Mouse (Mus musculus): ENCODE measurements at regions not wholly inside any gene's neighbourhood (a gene's known extent, or its start where the extent isn't known, plus 50 kb on each side); places are given as distances from the start of the nearest gene placed in this dataset.

DNA sequence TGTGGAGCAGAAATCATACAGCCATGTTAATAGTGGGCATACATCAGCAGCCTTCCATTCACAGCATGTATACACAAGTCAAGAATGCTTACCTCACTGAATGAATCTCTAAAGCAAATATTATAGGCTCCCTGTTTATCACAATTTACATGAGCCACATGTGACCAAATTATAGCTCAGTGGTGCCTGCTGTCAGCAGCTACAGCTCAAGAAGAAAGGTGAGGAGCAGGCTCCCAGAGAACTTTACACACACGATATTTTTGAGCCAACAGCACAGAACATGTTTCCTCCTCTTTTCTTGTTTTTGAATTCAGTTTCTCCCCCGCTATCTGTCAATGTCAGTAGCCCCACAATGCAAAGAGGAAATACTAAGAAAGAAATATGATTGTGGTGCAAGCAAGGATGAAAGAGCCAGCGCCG is 1605.4 kb downstream of the 4930444P10Rik start:
- no peaks in the 10 kb centered on the region for H3K36me3 ChIP-seq
- H3K27me3 ChIP-seq, result no peaks in the 10 kb centered on the region
- no peak overlapping the region for H3K4me3 ChIP-seq (replicated peaks)
- H3K4me2 ChIP-seq, result no peak overlapping the region
- no peak overlapping the region for H3K27ac ChIP-seq
- no peak overlapping the region for H3K9ac ChIP-seq
- no peak for ATAC-seq (replicated peaks; ENCODE audit: low FRiP score)
- H3K9me3 ChIP-seq (replicated peaks), result no peaks in the 10 kb centered on the region
- peaks cover 6% of the 10 kb centered on the region; the same call in 1 of the 2 replicates for H3K4me1 ChIP-seq
- 11% methylated on average over 4 of the region's 4 CpGs for WGBS

DNA sequence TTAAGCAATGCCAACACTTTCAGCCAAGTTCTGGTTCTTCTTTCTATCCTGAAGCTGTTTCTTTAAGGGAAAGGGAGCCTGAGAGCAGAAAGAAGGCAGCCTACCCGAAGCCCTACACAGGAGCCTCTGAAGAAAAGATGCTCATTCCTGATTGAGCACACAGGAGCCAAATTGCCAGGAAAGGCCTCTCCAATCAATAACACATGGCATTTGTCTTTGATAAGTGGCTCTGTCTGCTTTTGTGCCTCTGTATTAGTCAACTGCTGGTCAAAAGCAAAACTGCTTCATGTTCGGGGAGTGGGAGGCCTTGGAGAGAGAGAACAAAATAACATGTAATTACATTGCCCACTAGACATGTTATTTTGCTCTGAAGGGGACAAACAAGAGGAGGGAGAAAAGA is 1607.4 kb downstream of the 4930444P10Rik start:
- no peak for ATAC-seq (replicated peaks; ENCODE audit: low FRiP score)
- 58% methylated on average over 2 of the region's 2 CpGs for WGBS
- Histone ChIP-seq H3K36me3 (no peaks in the 10 kb centered on the region), H3K9ac (no peak overlapping the region), H3K4me2 (no peak overlapping the region), H3K4me1 (peaks cover 6% of the 10 kb centered on the region; the same call in 1 of the 2 replicates), H3K27me3 (no peaks in the 10 kb centered on the region), H3K4me3 (replicated peaks) (no peak overlapping the region), H3K27ac (no peak overlapping the region), H3K9me3 (replicated peaks) (no peaks in the 10 kb centered on the region)

DNA sequence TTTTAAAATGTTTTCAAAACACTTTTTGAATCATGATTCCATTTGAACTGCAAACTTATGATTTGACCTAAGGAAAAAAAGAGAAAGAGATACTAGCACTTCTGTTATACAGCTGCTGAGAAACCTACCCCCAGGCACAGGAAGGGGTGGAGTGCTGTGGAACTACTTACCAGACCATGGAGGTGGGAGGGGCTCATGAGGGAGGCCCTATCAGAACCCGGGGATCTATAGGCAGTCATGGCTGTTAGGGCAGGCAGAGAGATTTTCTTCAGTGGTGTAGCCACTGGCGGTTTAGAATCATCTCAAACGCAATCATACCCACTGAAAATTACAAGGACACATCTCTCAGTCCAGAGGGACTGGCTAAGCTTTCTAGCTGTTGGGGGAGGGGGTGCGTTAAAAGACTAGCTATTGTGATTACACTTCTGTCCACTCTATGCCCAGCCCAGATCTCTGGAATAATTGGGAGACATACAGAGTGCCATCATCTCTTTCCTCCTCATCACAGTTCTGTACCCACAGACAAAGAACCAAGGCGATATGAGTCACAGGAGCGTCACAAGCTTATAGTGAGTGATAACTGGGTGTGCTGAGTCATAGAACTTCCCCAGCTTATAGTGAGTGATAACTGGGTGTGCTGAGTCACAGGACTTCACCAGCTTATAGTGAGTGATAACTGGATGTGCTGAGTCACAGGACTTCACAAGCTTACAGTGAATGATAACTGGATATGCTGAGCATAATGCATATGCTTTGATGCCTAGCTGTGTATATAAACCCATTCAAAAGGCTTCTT is 1608.8 kb downstream of the 4930444P10Rik start:
- Histone ChIP-seq H3K36me3 (no peaks in the 10 kb centered on the region), H3K4me1 (peaks cover 6% of the 10 kb centered on the region; the same call in 1 of the 2 replicates), H3K4me2 (no peak overlapping the region), H3K27me3 (no peaks in the 10 kb centered on the region), H3K27ac (no peak overlapping the region), H3K4me3 (replicated peaks) (no peak overlapping the region), H3K9me3 (replicated peaks) (no peaks in the 10 kb centered on the region), H3K9ac (no peak overlapping the region)
- WGBS, result 93% methylated on average over 6 of the region's 6 CpGs
- peak; percentile 49; the same call in 1 of the 2 replicates for ATAC-seq (replicated peaks; ENCODE audit: low FRiP score)

DNA sequence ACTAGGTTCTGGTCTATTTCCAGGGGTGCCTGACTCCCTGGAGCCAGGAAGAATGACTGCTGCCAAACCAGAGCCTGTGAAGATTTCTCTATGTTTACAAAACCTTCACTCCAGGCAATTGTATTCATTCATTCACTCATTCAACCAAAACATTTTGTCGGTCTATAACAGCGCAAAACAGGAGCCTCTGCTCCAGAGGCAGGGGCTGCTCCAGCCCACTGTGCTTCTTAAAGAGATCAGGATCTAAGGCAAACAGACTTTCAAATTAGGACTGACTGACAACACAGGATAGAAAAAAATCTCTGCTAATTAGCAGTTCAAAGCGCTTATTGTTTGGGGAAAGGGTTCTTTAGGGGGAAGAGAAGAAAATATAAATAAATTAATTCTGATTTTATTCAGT is 1620.8 kb downstream of the 4930444P10Rik start:
- Histone ChIP-seq H3K27me3 (no peaks in the 10 kb centered on the region), H3K4me2 (no peak overlapping the region), H3K4me1 (no peaks in the 10 kb centered on the region), H3K36me3 (no peaks in the 10 kb centered on the region), H3K4me3 (replicated peaks) (no peak overlapping the region), H3K9ac (no peak overlapping the region), H3K9me3 (replicated peaks) (no peaks in the 10 kb centered on the region), H3K27ac (no peak overlapping the region)
- 59% methylated on average over 3 of the region's 3 CpGs for WGBS
- ATAC-seq (replicated peaks; ENCODE audit: low FRiP score), result no peak

DNA sequence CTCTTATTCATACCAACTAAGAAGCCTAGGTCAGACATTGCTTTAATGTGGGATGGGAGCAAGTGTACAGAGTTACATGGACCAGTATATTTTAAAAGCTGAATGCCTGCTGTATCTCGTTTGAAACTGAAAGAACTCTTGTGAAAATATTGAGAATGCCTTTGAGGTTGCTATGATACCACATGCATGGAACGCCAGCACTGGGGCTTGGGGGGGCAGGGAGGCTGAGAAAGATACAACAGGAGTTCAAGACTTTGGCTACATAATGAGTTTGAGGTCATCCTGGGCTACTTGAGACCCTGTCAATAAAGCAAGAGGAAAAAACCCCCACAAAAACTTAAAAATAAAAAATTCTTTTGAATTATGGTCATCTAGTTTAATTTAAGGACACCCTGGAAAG is 1621.6 kb downstream of the 4930444P10Rik start:
- Histone ChIP-seq H3K27ac (no peak overlapping the region), H3K4me3 (replicated peaks) (no peak overlapping the region), H3K9me3 (replicated peaks) (no peaks in the 10 kb centered on the region), H3K4me2 (no peak overlapping the region), H3K36me3 (no peaks in the 10 kb centered on the region), H3K9ac (no peak overlapping the region), H3K4me1 (no peaks in the 10 kb centered on the region), H3K27me3 (no peaks in the 10 kb centered on the region)
- WGBS, result 58% methylated on average over 2 of the region's 2 CpGs
- ATAC-seq (replicated peaks; ENCODE audit: low FRiP score), result no peak

DNA sequence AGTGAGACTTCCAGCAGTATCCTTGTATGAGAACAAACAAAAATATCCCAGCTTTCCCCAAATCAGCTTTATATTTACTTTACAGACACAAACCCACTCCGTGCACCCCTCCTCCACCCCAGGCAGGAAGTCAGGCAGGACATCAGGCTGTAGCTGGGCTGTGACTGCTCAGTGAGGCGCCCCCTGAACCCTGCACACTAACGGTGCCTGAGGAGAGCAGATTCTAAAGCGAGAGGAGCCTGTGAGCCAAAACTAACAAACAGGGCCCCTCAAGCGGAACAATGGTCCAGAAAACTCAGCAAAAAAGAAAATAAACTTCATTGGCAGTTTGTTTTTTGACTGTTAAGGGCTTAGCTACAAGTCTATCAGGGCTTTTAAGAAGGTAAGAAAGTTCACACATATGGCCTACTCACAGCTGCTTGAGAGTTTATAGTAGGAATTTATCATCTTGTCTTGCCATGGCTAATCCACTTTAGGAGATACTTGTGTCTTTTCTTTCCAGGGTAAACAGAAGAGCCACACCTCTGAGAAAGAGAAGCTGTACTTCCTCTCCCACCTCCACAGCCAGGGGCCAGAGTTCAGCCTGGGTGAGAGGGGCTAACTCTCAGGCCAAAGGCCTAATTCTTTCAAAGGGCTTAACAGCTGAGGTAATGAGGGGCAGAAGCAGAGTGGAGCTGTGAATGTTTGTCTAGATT is 1628.2 kb downstream of the 4930444P10Rik start:
- ATAC-seq (replicated peaks; ENCODE audit: low FRiP score), result peak; percentile 95
- H3K27ac ChIP-seq, result peak overlapping the region; percentile 59

DNA sequence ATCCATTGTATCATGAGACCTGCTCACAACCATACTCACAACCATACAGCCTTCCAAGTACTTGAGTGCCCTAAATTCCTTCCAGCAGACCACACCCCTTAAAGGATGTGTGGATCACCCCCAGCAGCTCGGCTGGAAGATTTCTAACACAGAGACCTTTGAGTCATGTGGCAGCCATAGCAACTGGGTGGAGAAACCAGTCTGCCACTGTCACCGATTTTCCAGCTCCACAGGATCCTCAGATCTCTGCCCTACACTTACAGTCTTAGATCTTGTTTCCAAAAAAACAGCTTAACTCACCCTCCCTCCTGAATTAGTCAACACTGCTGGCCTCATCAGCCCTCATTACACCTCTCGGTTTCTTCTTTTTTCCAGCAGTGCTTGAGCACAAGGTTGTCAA is 1630.6 kb downstream of the 4930444P10Rik start:
- peak; percentile 12; the same call in 1 of the 2 replicates for ATAC-seq (replicated peaks; ENCODE audit: low FRiP score)
- 18% methylated on average over 3 of the region's 3 CpGs for WGBS

More for the DNA sequence above, 1628.2 kb downstream of the 4930444P10Rik start:
- peaks cover 20% of the 10 kb centered on the region for H3K4me1 ChIP-seq
- WGBS, result 5% methylated on average over 5 of the region's 5 CpGs
- no peaks in the 10 kb centered on the region for H3K36me3 ChIP-seq
- H3K4me3 ChIP-seq (replicated peaks), result no peak overlapping the region
- no peaks in the 10 kb centered on the region for H3K9me3 ChIP-seq (replicated peaks)
- no peaks in the 10 kb centered on the region for H3K27me3 ChIP-seq
- no peak overlapping the region for H3K9ac ChIP-seq
- no peak overlapping the region for H3K4me2 ChIP-seq

DNA sequence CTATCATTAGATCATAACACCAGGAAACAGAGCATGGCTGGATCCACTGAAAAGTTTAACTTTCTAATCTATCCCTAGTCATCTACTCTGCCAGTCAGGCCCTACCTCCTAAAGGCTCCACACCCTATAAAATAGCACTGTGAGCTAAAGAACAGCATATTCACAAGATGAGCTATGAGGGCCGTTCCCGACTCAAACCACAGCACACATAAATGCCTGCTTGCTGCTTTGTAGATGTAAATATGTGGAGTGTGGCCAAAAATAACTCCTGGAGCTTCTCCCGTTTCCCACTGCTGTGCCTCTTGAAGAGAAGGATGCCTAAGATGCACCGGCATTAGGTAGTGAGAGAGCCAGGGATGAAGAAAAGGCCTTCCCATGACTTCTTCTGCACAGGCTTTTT is 1632.3 kb downstream of the 4930444P10Rik start:
- H3K9me3 ChIP-seq (replicated peaks), result no peaks in the 10 kb centered on the region

More for the DNA sequence above, 1630.6 kb downstream of the 4930444P10Rik start:
- no peak overlapping the region for H3K4me2 ChIP-seq
- H3K27ac ChIP-seq, result peak overlapping the region; percentile 60; the same call in 1 of the 2 replicates
- H3K4me3 ChIP-seq (replicated peaks), result no peak overlapping the region
- no peak overlapping the region for H3K9ac ChIP-seq
- H3K4me1 ChIP-seq, result peaks cover 22% of the 10 kb centered on the region
- no peaks in the 10 kb centered on the region for H3K27me3 ChIP-seq
- no peaks in the 10 kb centered on the region for H3K9me3 ChIP-seq (replicated peaks)
- H3K36me3 ChIP-seq, result no peaks in the 10 kb centered on the region

DNA sequence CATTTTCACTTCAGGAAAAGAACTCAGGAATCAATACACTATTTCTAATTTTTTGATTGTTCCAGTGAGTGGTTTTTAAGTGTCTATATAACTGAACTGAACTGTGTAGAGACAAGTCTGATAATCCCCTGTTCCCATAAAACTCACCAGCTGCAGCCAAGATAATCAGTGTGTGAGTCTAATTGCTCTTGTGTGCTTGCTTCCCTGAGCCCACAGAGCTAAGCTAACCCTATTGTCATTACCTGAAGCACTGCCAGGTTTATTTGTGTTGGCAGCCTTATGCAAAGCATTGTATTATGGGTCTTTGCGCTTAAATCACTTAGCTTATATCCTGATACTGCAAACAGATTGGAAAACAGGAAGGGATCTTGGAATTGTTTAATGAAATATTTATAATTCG is 1663.8 kb downstream of the 4930444P10Rik start:
- no peak overlapping the region for H3K9ac ChIP-seq

More for the DNA sequence above, 1632.3 kb downstream of the 4930444P10Rik start:
- WGBS, result 32% methylated on average over 4 of the region's 4 CpGs
- Histone ChIP-seq H3K4me1 (peaks cover 26% of the 10 kb centered on the region), H3K4me2 (no peak overlapping the region), H3K27me3 (no peaks in the 10 kb centered on the region), H3K36me3 (no peaks in the 10 kb centered on the region), H3K9ac (no peak overlapping the region), H3K27ac (no peak overlapping the region), H3K4me3 (replicated peaks) (no peak overlapping the region)
- no peak for ATAC-seq (replicated peaks; ENCODE audit: low FRiP score)

DNA sequence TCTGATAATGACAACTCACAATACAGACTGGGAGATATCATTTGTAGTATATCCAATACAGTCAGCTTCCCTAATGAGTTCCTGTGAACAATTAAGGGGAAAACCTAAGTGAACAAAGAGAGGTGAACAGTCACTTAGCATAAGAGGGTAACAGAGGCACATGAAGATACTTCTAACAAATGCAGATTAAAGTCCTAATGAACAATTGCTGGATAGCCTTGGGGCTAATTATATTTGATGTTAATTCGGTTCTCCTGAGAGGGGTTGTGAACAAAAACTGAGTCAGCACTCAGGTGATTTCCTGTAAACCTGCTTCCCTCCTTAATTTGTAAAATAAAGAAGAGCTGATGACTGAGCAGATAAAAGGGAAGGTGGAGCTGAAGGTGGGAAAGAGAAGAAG is 1672.1 kb downstream of the 4930444P10Rik start:
- ATAC-seq (replicated peaks; ENCODE audit: low FRiP score), result no peak
- Histone ChIP-seq H3K36me3 (no peaks in the 10 kb centered on the region), H3K4me2 (no peak overlapping the region), H3K4me3 (replicated peaks) (no peak overlapping the region), H3K9me3 (replicated peaks) (no peaks in the 10 kb centered on the region), H3K27me3 (no peaks in the 10 kb centered on the region), H3K27ac (no peak overlapping the region), H3K9ac (no peak overlapping the region), H3K4me1 (no peaks in the 10 kb centered on the region)
- 71% methylated on average over 1 of the region's 1 CpGs for WGBS

More for the DNA sequence above, 1663.8 kb downstream of the 4930444P10Rik start:
- Histone ChIP-seq H3K27me3 (no peaks in the 10 kb centered on the region), H3K4me1 (no peaks in the 10 kb centered on the region), H3K4me3 (replicated peaks) (no peak overlapping the region), H3K27ac (no peak overlapping the region), H3K4me2 (no peak overlapping the region), H3K9me3 (replicated peaks) (no peaks in the 10 kb centered on the region), H3K36me3 (no peaks in the 10 kb centered on the region)
- WGBS, result 84% methylated on average over 2 of the region's 2 CpGs
- no peak for ATAC-seq (replicated peaks; ENCODE audit: low FRiP score)

DNA sequence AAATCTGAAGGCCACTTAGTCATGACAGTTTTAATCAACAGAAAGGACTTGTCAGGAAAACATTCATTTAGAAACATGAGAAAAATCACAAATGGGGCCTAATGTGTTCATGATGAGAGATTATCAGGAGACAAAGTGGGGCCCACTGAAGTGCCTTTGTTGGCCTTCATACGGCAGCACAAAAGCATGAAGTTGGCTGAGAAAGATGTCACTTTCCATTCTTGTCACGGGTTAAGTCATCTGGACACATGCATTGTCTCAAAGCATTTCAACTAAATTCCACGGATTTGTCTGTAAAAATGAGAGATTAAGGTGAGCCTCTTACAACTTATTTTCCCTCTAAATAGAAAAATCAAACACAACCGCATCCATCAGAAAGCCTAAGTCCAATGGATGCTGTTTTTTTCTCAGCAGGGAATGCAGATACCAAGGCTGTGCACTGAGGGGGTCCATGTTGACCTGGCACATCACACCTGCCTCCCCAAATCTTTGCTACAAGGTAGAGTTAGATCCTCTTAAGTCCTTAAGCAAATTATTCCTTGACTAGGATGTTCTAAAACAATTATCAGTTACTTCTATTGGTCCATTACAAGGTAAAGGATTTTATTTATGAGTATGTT is 1679.2 kb downstream of the 4930444P10Rik start:
- Histone ChIP-seq H3K9me3 (replicated peaks) (no peaks in the 10 kb centered on the region), H3K4me2 (no peak overlapping the region), H3K9ac (no peak overlapping the region), H3K27me3 (no peaks in the 10 kb centered on the region), H3K4me1 (no peaks in the 10 kb centered on the region), H3K27ac (no peak overlapping the region), H3K4me3 (replicated peaks) (no peak overlapping the region), H3K36me3 (no peaks in the 10 kb centered on the region)
- ATAC-seq (replicated peaks; ENCODE audit: low FRiP score), result no peak
- WGBS, result 84% methylated on average over 4 of the region's 4 CpGs

Measured in kidney, embryonic 15.5 days (tissue).